7 mouse cellular contexts compared by ENCODE assay signal in genomic region chr5:113811824-113812420, GRCm38 (mm10). TPM values are rescaled to one million over a fixed set of nuclear protein-coding genes. Genes with fewer than 3 reads are reported as not detected.
A peak's percentile ranks its signal among the peaks of the same experiment; 100 is the strongest.
DNase-seq lines count a peak whose midpoint lies in the region; ATAC-seq and TF ChIP-seq lines count a peak whose summit lies in the region.
"Not testable (repeated sequence)": the region's sequence is repeated elsewhere in the genome, so short reads cannot be mapped to it uniquely, and the experiment has no call there.

No protein-coding gene starts in this region.

- not testable (repeated sequence) for H3K27me3 ChIP-seq in heart, postnatal 0 days (ENCODE audit: control insufficient read depth, insufficient read depth, low read length); intestine, postnatal 0 days (replicated peaks; ENCODE audit: control insufficient read depth, insufficient read depth, low read length); lung, embryonic 14.5 days (ENCODE audit: insufficient read depth, low read length)

- H3K4me3 ChIP-seq in heart, postnatal 0 days (ENCODE audit: low read depth, low read length); intestine, postnatal 0 days (ENCODE audit: low read depth, low read length); layer of hippocampus, adult 2 months; lung, embryonic 14.5 days (ENCODE audit: low read depth, low read length): not testable (repeated sequence)

- not testable (repeated sequence) for H3K4me1 ChIP-seq in heart, postnatal 0 days (ENCODE audit: control insufficient read depth, insufficient read depth); intestine, postnatal 0 days (replicated peaks; ENCODE audit: control insufficient read depth, insufficient read depth, low read length); lung, embryonic 14.5 days (ENCODE audit: insufficient read depth)

- DNase-seq in MN1 (ENCODE audit: low spot score): peak; percentile 59
- peak; percentile 33 to 40 for DNase-seq in cerebellum, postnatal 10 days
- DNase-seq in heart, postnatal 0 days (ENCODE audit: low spot score); layer of hippocampus, adult 2 months (ENCODE audit: low spot score in 2 of 2); lung, embryonic 14.5 days: not testable (repeated sequence)
- peak; percentile 53 for DNase-seq in naive thymus-derived CD4-positive, alpha-beta T cell, adult 2 months (ENCODE audit: low read depth)

- not testable (repeated sequence) for H3K4me2 ChIP-seq in heart, postnatal 0 days (ENCODE audit: low read depth, low read length); intestine, postnatal 0 days (replicated peaks; ENCODE audit: low read depth); lung, embryonic 14.5 days

- H3K36me3 ChIP-seq in heart, postnatal 0 days (replicated peaks; ENCODE audit: control insufficient read depth, insufficient read depth, low read length); intestine, postnatal 0 days (ENCODE audit: control insufficient read depth, insufficient read depth); lung, embryonic 14.5 days (ENCODE audit: insufficient read depth): not testable (repeated sequence)

- WGBS in heart, postnatal 0 days: 18% methylated on average over 11 of the region's 12 CpGs
- 18% methylated on average over 11 of the region's 12 CpGs for WGBS in intestine, postnatal 0 days
- 18% methylated on average over 11 of the region's 12 CpGs for WGBS in lung, embryonic 14.5 days

- not testable (repeated sequence) for ATAC-seq in heart, postnatal 0 days (ENCODE audit: insufficient read depth, low read depth); intestine, postnatal 0 days; lung, embryonic 14.5 days (ENCODE audit: insufficient read depth)

- not testable (repeated sequence) for H3K9ac ChIP-seq in heart, postnatal 0 days (replicated peaks; ENCODE audit: low read depth, low read length); intestine, postnatal 0 days (ENCODE audit: low read depth, low read length); lung, embryonic 14.5 days

- peak; percentile 50 for TF ChIP-seq CTCF in heart, postnatal 0 days (IDR thresholded peaks at IDR 0.05; ENCODE audit: low read depth)
- TF ChIP-seq CTCF in intestine, postnatal 0 days (IDR thresholded peaks at IDR 0.05; ENCODE audit: low read depth): peak; percentile 62
- TF ChIP-seq CTCF in layer of hippocampus, adult 2 months (conservative IDR thresholded peaks at IDR 0.05): peak; percentile 49
- peak; percentile 60 for TF ChIP-seq CTCF in lung, embryonic 14.5 days (IDR thresholded peaks at IDR 0.05; ENCODE audit: low read depth)

- not testable (repeated sequence) for TF ChIP-seq EP300 in heart, postnatal 0 days (IDR thresholded peaks at IDR 0.05; ENCODE audit: low read depth)

- not testable (repeated sequence) for H3K27ac ChIP-seq in heart, postnatal 0 days (ENCODE audit: low read depth); intestine, postnatal 0 days (ENCODE audit: low read depth, low read length); layer of hippocampus, adult 2 months; lung, embryonic 14.5 days (ENCODE audit: low read depth)

- not testable (repeated sequence) for H3K9me3 ChIP-seq in heart, postnatal 0 days (replicated peaks; ENCODE audit: control insufficient read depth, low read length); intestine, postnatal 0 days (ENCODE audit: control insufficient read depth); lung, embryonic 14.5 days (ENCODE audit: low read depth, low read length)

RNA-seq across cellular contexts. Expression of gene Tmem119, which starts 11.6 kb away (rescaled TPM):
- 19.9 and 28.4 TPM in 2 replicates for total RNA-seq in heart, postnatal 0 days (2014; rRNA removed; ENCODE audit: low replicate concordance)
- 12.4 and 13.0 TPM in 2 replicates for polyA plus RNA-seq in heart, postnatal 0 days (2015; fragmentation: Nextera tagmentation; extraction: Ambion mirVana)
- polyA plus RNA-seq in intestine, postnatal 0 days (2015; fragmentation: Nextera tagmentation; extraction: Ambion mirVana): 21.1 and 23.0 TPM in 2 replicates
- 10 to 100 TPM; 22.8 to 24.0 TPM for total RNA-seq in layer of hippocampus, adult 2 months (2021)
- 23.0 and 23.6 TPM in 2 replicates for polyA plus RNA-seq in lung, embryonic 14.5 days (2014; fragmentation: Nextera tagmentation; extraction: Ambion mirVana)

RNA-seq across cellular contexts. Expression of gene Selplg, which starts 20.5 kb away (rescaled TPM):
- total RNA-seq in heart, postnatal 0 days (2014; rRNA removed; ENCODE audit: low replicate concordance): 1.6 and 5.0 TPM in 2 replicates
- 1.2 and 1.7 TPM in 2 replicates for polyA plus RNA-seq in heart, postnatal 0 days (2015; fragmentation: Nextera tagmentation; extraction: Ambion mirVana)
- 2.9 and 3.2 TPM in 2 replicates for polyA plus RNA-seq in intestine, postnatal 0 days (2015; fragmentation: Nextera tagmentation; extraction: Ambion mirVana)
- total RNA-seq in layer of hippocampus, adult 2 months (2021): 10 to 100 TPM; 28.3 to 28.8 TPM
- 2.9 and 3.4 TPM in 2 replicates for polyA plus RNA-seq in lung, embryonic 14.5 days (2014; fragmentation: Nextera tagmentation; extraction: Ambion mirVana)

RNA-seq across cellular contexts. Expression of gene Iscu, which starts 39.4 kb away (rescaled TPM):
- 116 and 149 TPM in 2 replicates for total RNA-seq in heart, postnatal 0 days (2014; rRNA removed; ENCODE audit: low replicate concordance)
- 210 and 215 TPM in 2 replicates for polyA plus RNA-seq in heart, postnatal 0 days (2015; fragmentation: Nextera tagmentation; extraction: Ambion mirVana)
- polyA plus RNA-seq in intestine, postnatal 0 days (2015; fragmentation: Nextera tagmentation; extraction: Ambion mirVana): 133 and 145 TPM in 2 replicates
- 100 to 1,000 TPM; 111 to 122 TPM for total RNA-seq in layer of hippocampus, adult 2 months (2021)
- 112 and 116 TPM in 2 replicates for polyA plus RNA-seq in lung, embryonic 14.5 days (2014; fragmentation: Nextera tagmentation; extraction: Ambion mirVana)

RNA-seq across cellular contexts. Expression of gene Sart3, which starts 39.6 kb away (rescaled TPM):
- 15.8 and 22.3 TPM in 2 replicates for total RNA-seq in heart, postnatal 0 days (2014; rRNA removed; ENCODE audit: low replicate concordance)
- 11.9 and 12.8 TPM in 2 replicates for polyA plus RNA-seq in heart, postnatal 0 days (2015; fragmentation: Nextera tagmentation; extraction: Ambion mirVana)
- polyA plus RNA-seq in intestine, postnatal 0 days (2015; fragmentation: Nextera tagmentation; extraction: Ambion mirVana): 9.1 and 9.2 TPM in 2 replicates
- total RNA-seq in layer of hippocampus, adult 2 months (2021): 10 to 100 TPM; 53.5 to 54.4 TPM
- polyA plus RNA-seq in lung, embryonic 14.5 days (2014; fragmentation: Nextera tagmentation; extraction: Ambion mirVana): 53.8 and 63.1 TPM in 2 replicates
